Mouse (Mus musculus) small intestine, adult 2 months (tissue): ENCODE results near the gene Cfap99.

Source experiments
- CTCF ChIP-seq: fragments of 200-500 bp; IDR thresholded peaks from 2 replicates; pipeline ENCODE4 v1.5.1; 2012; ENCODE audit warnings: low read depth, mild to moderate bottlenecking, control low read depth, inconsistent platforms, low read length, moderate library complexity, mixed read lengths; ENCODE audit not compliant: insufficient replicate concordance, insufficient read length; ENCODE audit errors: extremely low read depth
- POLR2A ChIP-seq: fragments of 200-500 bp; IDR thresholded peaks from 2 replicates; pipeline ENCODE4 v1.6.1; 2012; ENCODE audit warnings: low read depth, mild to moderate bottlenecking, control low read depth, inconsistent platforms, low read length, moderate library complexity

DNA sequence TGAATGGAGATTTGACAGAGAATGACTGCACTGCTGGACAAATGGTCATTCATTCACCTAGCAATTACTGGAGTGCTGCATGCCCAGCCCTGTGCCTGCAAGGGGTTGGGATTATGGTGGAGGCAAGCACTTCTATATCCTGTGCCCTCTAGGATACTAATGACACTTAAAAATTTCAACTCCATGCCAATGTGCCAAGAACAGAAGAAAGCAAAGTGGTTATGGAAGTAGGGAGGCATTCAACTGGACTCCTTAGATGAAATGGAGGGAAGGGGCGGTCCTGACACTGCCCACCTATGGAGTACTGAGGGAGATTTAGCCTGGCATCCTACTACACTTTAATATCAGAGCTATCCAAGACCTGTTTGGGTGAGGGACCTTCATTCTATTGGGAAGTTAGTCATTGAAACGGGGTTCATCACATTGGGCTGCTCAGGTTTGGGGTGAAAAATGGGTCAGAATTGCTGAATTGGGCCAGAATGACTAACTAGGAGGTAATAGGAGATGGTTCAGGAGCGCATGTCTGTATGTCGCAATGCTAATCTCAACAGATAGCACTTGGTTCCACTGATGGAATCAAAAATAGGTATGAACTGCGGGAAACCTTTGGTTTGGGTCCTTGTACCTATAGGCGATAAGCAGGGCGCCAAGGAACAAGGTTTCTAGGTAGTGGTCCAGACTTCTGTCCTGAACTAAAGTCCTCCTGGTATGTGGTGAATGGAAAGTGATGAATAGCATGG, 80.3 kb downstream of the Cfap99 start:
- TF ChIP-seq CTCF (no peak), POLR2A (no peak)
